Mouse (Mus musculus) erythroblast, embryonic 14.5 days (primary cell): Measurements from ENCODE around the gene Fntb. TPM values are rescaled to one million over a fixed set of nuclear protein-coding genes. Genes with fewer than 3 reads are reported as not detected.

ENCODE experiments used
- H3K27me3 ChIP-seq: 2 replicates; pipeline ENCODE4 v1.6.1; 2012; ENCODE audit warnings: inconsistent platforms; ENCODE audit not compliant: control insufficient read depth
- H3K36me3 ChIP-seq: 2 replicates; pipeline ENCODE4 v1.6.1; 2012; ENCODE audit warnings: mild to moderate bottlenecking, inconsistent platforms; ENCODE audit not compliant: control insufficient read depth
- H3K4me1 ChIP-seq: 2 replicates; pipeline ENCODE4 v1.6.1; 2012; ENCODE audit warnings: inconsistent platforms; ENCODE audit not compliant: control insufficient read depth
- H3K4me3 ChIP-seq: replicated peaks from 2 replicates; pipeline ENCODE3; 2012; ENCODE audit warnings: moderate library complexity, mild to moderate bottlenecking, inconsistent platforms
- H3K9me3 ChIP-seq: 2 replicates; pipeline ENCODE4 v1.6.1; 2012; ENCODE audit warnings: low read length, inconsistent platforms, mixed read lengths; ENCODE audit not compliant: control insufficient read depth
- GATA1 ChIP-seq: IDR thresholded peaks from 2 replicates; pipeline ENCODE4 v1.6.1; 2012; ENCODE audit warnings: low read length, inconsistent platforms, mixed read lengths
- TAL1 ChIP-seq: IDR thresholded peaks from 3 replicates; pipeline ENCODE4 v1.6.1; 2012; ENCODE audit warnings: low read length, inconsistent platforms, mixed read lengths
- polyA plus RNA-seq: library from polyadenylated mRNA; stranded (reverse); fragments of >175 nt; gene quantifications from 2 replicates; pipeline ENCODE4 v1.2.3, GENCODE M21; 2012

Fntb gene
- polyA plus RNA-seq, 1 experiment, result 6.1 TPM

GRCm38 (mm10) chr12:76899261-76899975, 134.0 kb downstream of the Fntb start:
- H3K9me3 ChIP-seq, result no peaks in the 10 kb centered on the region
- no peaks in the 10 kb centered on the region for H3K27me3 ChIP-seq
- H3K4me3 ChIP-seq, result no peak overlapping the region
- TF ChIP-seq TAL1, result no peak
- TF ChIP-seq GATA1, result no peak
- peaks cover 40% of the 10 kb centered on the region for H3K4me1 ChIP-seq
- peaks cover 95% of the 10 kb centered on the region for H3K36me3 ChIP-seq

GRCm38 (mm10) chr12:76901508-76902294, 136.3 kb downstream of the Fntb start:
- Histone ChIP-seq H3K4me3 (no peak overlapping the region), H3K27me3 (no peaks in the 10 kb centered on the region), H3K4me1 (peaks cover 60% of the 10 kb centered on the region), H3K9me3 (no peaks in the 10 kb centered on the region), H3K36me3 (peaks cover 94% of the 10 kb centered on the region)
- TF ChIP-seq TAL1, result no peak
- no peak for TF ChIP-seq GATA1

DNA sequence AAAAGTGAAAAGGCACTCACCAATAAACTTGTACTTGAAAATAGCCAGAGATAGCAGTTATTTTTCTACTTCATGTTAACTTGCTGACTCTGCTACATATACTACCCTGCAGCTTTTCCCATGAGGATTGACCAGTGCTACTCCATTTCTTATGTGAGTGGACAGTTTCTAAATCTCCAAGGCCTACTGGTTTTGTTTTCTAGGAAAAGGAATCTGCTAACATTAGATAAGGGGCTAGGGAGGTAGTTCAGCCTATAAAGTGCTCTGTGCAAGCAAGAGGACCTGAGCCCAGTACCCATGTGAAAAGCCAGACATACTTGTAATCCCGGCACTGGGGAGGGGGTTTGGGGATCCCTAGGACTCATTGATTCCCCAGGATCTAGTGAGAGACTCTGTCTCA, 140.9 kb downstream of the Fntb start:
- H3K9me3 ChIP-seq, result no peaks in the 10 kb centered on the region
- H3K4me3 ChIP-seq, result peak overlapping the region; percentile 83
- no peak for TF ChIP-seq GATA1
- 0 out of 3 replicates have a peak, but pooled peaks have one; percentile 30 for TF ChIP-seq TAL1
- peaks cover 87% of the 10 kb centered on the region for H3K4me1 ChIP-seq
- peaks cover 93% of the 10 kb centered on the region for H3K36me3 ChIP-seq
- no peaks in the 10 kb centered on the region for H3K27me3 ChIP-seq

GRCm38 (mm10) chr12:76909218-76909617, 143.8 kb downstream of the Fntb start:
- no peaks in the 10 kb centered on the region for H3K9me3 ChIP-seq
- peaks cover 95% of the 10 kb centered on the region for H3K36me3 ChIP-seq
- no peaks in the 10 kb centered on the region for H3K27me3 ChIP-seq
- H3K4me3 ChIP-seq, result peak overlapping the region; percentile 83
- H3K4me1 ChIP-seq, result peaks cover 86% of the 10 kb centered on the region
- TF ChIP-seq GATA1 (peak; percentile 98), TAL1 (peak; percentile 91)

DNA sequence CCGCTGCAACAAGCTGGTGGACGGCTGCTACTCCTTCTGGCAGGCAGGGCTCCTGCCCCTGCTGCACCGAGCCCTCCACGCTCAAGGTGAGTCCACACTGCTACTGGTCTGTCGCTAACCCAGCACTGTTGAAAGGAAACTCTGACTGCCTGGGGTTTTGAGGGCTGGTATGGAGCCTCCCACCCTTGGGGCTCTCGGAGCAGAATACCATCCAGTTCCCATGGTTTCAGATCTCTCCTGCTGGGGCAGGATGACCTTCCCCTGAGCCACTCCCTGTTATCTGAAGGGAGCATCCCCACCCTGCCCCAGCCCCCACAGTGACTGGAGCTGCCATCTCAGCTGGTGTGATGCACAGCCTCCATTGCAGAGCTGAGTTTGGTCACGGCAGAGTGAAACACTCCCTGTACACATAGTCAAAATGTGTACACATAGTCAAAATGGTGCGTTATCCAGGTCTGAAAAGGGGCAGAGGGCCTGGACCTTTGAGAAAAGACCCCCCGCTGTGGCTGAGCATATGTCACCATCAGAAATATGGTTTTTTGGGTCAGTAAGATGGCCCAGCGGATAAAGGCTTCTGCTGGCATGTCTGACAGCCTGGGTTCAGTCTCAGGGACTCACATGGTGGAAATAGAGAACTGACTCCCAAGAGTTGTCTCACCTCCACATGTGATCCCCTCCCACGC, 145.0 kb downstream of the Fntb start:
- TF ChIP-seq GATA1 (peak; percentile 78), TAL1 (peak; percentile 49)
- H3K36me3 ChIP-seq, result peaks cover 96% of the 10 kb centered on the region
- peak overlapping the region; percentile 83 for H3K4me3 ChIP-seq
- H3K4me1 ChIP-seq, result peaks cover 87% of the 10 kb centered on the region
- H3K27me3 ChIP-seq, result no peaks in the 10 kb centered on the region
- no peaks in the 10 kb centered on the region for H3K9me3 ChIP-seq

- Histone ChIP-seq H3K4me1 (peaks cover 82% of the 10 kb centered on the region), H3K9me3 (no peaks in the 10 kb centered on the region), H3K36me3 (peaks cover 93% of the 10 kb centered on the region), H3K27me3 (no peaks in the 10 kb centered on the region), H3K4me3 (peak overlapping the region; percentile 83)
- TF ChIP-seq GATA1, result no peak
- no peak for TF ChIP-seq TAL1
These were observed 145.9 kb downstream of the Fntb start for GRCm38 (mm10) chr12:76911171-76911726.

DNA sequence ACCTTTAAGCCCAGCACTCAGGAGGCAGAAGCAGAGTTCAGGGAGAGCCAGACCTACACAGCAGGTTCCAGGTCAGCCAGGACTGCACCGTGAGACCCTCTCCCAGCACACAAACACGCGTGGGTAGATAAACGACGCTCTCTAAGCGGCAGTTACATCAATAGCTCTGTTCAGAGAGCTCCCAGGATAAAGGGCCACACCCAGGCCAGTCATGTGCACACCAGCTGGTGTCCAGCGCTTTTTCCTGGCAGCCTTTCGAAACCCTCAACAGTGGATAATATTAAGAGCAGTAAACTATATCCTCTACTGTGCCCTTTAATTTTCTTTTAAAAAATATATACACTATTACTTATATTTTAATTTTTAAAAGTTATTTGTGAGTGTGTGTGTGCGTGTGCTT, 146.8 kb downstream of the Fntb start:
- peaks cover 81% of the 10 kb centered on the region for H3K4me1 ChIP-seq
- H3K4me3 ChIP-seq, result peak overlapping the region; percentile 83
- H3K27me3 ChIP-seq, result no peaks in the 10 kb centered on the region
- H3K36me3 ChIP-seq, result peaks cover 93% of the 10 kb centered on the region
- H3K9me3 ChIP-seq, result no peaks in the 10 kb centered on the region
- TF ChIP-seq GATA1 (no peak), TAL1 (no peak)

DNA sequence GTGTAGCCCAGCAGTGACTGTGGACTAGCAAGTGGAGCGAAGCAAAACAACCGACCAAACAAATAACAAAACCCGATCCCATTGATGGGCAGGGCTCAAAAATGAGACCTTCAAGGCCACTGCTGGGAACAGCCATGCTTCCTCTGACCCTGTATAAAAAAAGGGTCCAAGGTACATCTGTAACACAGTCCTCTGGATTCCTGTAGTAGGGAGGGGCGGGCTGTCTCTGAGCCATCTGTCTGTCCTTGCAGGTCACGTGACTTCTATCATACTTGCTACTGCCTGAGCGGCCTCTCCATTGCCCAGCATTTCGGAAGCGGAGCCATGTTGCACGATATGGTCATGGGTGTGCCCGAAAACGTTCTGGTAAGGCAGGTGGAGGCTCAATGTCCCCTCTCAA, 150.8 kb downstream of the Fntb start:
- H3K4me3 ChIP-seq, result no peak overlapping the region
- TF ChIP-seq TAL1 (no peak), GATA1 (no peak)
- H3K36me3 ChIP-seq, result peaks cover 95% of the 10 kb centered on the region
- H3K4me1 ChIP-seq, result peaks cover 80% of the 10 kb centered on the region
- H3K27me3 ChIP-seq, result no peaks in the 10 kb centered on the region
- no peaks in the 10 kb centered on the region for H3K9me3 ChIP-seq
